Mouse (Mus musculus): ENCODE data around the gene Gm21738.
"Not testable (repeated sequence)": the region's sequence is repeated elsewhere in the genome, so short reads cannot be mapped to it uniquely, and the experiment has no call there.

The Gm21738 gene

DNA sequence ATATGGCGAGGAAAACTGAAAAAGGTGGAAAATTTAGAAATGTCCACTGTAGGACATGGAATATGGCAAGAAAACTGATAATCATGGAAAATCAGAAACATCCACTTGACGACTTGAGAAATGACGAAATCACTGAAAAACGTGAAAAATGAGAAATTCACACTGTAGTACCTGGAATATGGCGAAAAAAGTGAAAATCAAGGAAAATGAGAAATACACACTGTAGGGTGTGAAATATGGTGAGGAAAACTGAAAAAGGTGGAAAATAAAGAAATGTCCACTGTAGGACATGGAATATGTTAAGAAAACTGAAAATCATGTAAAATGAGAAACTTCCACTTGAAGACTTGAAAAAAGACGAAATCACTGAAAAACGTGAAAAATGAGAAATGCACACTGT lies at the start of gene Gm21738:
Gene Gm21738 (minus strand): TSS at position 101 of the 400 bp plus-strand sequence.
- not testable (repeated sequence) for DNase-seq

DNA sequence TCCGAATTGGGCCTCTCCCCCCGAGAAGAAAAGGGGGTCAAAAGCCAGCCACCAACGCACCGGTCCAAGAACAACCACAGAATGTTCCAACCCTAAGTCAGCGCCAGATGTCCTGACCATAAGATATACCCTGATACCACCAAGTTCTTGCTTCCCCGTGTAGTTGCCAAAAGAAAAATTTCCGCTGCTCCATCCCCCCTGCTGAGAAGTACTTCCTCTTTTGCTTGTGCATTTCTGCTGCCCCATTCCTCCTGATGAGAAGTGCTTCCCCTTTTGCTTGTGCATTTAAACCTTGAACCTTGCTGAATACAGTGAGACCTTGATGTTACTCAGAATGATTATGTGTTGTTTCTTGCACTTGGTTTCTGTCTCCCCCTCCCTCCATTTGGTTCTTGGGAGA lies 35.0 kb downstream of the Gm21738 start:
- DNase-seq = not testable (repeated sequence)

Measured in cerebellum, postnatal 10 days (tissue).